Mouse (Mus musculus): ENCODE measurements around the gene Bcl2a1d.
"Not testable (repeated sequence)": the region's sequence is repeated elsewhere in the genome, so short reads cannot be mapped to it uniquely, and the experiment has no call there.

DNA sequence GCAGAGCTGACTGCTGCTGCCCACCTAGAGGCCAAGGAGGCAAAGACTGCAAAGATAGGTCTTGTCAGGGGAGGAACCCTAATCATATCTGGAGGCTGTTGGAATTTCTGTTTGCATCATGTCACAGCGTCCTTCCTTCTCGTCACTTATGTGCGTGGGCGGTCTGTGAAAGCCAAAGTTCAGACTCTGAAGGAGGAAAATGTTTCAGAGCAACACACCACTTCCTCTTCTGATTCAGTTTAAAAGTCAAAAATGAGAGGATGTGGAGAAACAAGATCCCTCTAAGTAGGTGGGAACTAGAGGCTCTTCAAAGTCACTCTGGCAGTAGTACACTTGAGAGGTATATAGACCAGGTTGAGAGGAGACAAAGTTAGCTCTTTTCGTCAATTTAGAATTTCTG lies at the start of gene Bcl2a1d:
- not testable (repeated sequence) for TF ChIP-seq CTCF (conservative IDR thresholded peaks at IDR 0.05; ENCODE audit: low read length); NANOG (IDR thresholded peaks at IDR 0.05; ENCODE audit: borderline replicate concordance, low read length)

Measured in E14TG2a.4 (cell line).